Mouse (Mus musculus) CH12F3 (cell line): ENCODE measurements around the gene Coa6.

Source experiments
- in situ Hi-C: fragments of 300-500 bp; cut with MboI; formaldehyde crosslinking; loops from 2 replicates; pipeline ENCODE4 v1.14.3; 2020; ENCODE audit warnings: low sequenced_read_pairs

The Coa6 gene

GRCm38 (mm10) chr8:126461735-126462134, 39.4 kb downstream of the Coa6 start:
- in situ Hi-C loops: no loop called here

GRCm38 (mm10) chr8:126464071-126464470, 41.8 kb downstream of the Coa6 start:
- in situ Hi-C loops: no loop called here

- in situ Hi-C loops: no loop called here
Observed at GRCm38 (mm10) chr8:126473802-126474298, 51.5 kb downstream of the Coa6 start.

GRCm38 (mm10) chr8:126474299-126475187, 52.2 kb downstream of the Coa6 start, which contains the start of gene Tarbp1:
Gene Tarbp1, minus strand, starts transcription at chr8:126475065.
- in situ Hi-C loops: no loop called here
